Mouse (Mus musculus) CD4-positive helper T cell, adult 2 months (primary cell): ENCODE data around the gene Fip1l1.

ENCODE experiments used
- DNase-seq: peaks from one replicate; pipeline ENCODE4 v3.0.0-alpha.2; 2012; ENCODE audit warnings: low read depth, missing footprints, low spot score

Fip1l1 gene

GRCm38 (mm10) chr5:74535240-74536021, at the start of gene Fip1l1:
TSS of gene Fip1l1 (plus strand) at chr5:74535449.
- peak; percentile 97 for DNase-seq

DNA sequence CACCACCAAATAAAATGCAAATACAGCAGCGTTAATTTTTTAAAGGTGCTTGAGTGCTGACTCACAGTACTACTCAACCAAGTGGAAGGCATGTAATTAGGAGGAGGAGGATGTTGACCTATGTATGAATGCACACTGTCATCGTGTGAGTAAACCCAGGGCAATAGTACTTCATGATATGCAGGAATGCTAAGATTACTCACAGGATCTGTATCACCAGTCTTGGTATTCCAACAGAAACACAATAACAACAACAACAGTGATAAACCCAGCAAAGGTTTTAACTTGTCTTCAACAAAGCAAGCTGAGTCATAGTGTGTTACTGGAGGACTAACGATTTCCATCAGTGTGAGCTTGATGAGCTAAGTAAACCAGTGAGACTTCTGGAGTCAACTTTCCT, 42.5 kb upstream of the Fip1l1 start:
- no peak for DNase-seq

GRCm38 (mm10) chr5:74511686-74512085, 23.6 kb upstream of the Fip1l1 start:
- no peak for DNase-seq

GRCm38 (mm10) chr5:74527025-74527424, 8.2 kb upstream of the Fip1l1 start:
- DNase-seq: no peak

DNA sequence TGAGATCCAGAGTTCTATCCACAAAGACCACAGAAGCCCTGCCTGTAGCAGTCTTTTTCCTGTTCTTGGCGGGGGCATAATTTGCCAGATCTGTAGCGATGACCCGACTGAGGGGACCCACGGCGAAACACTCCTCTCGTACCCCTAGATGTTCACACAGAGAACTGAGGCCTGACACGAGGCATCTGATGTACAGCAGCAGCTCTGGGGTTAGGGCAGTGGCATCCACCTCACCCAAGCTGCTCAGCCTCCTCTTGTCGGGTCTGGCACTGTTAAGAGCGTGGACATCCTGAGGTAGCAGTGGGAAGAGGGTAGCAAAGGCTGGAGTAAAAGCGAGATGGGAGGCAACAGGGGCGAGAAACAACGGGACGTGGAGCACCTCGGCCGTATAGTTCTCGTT, 4.5 kb upstream of the Fip1l1 start:
- no peak for DNase-seq

DNA sequence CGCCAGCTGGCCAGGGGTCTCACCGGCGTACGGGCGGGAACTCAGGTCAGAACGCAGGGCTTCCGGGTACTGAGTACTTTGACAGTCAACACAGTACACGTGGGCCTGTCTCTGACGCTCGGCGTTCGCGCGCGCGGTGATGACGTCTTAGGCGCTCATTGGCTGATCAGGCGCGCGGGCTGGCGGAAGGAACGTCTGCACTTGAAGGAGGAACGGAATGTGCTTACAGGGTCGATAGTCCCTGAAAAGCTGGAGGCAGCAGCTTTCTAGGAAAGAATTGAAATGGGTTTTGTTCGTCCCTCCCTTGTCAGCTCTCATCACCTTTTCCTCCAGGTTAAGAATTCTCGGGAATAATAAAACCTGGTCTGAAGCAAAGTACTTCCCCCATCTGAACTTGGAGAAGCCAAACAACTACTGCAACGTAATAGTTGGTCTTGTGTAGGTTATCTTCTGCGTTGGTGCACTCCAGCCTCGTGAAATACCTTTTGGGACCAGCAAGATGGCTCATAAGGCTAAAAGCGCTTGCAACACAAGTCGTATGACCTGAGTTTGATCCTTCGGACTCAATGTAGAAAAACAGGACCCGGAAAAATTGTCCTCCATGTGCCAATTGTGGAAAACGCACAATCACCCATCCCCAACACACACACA, 3.5 kb upstream of the Fip1l1 start, which contains the start of gene Scfd2:
Scfd2 (minus strand) TSS at position 130 of the 651 bp plus-strand sequence.
- peak; percentile 97 for DNase-seq

DNA sequence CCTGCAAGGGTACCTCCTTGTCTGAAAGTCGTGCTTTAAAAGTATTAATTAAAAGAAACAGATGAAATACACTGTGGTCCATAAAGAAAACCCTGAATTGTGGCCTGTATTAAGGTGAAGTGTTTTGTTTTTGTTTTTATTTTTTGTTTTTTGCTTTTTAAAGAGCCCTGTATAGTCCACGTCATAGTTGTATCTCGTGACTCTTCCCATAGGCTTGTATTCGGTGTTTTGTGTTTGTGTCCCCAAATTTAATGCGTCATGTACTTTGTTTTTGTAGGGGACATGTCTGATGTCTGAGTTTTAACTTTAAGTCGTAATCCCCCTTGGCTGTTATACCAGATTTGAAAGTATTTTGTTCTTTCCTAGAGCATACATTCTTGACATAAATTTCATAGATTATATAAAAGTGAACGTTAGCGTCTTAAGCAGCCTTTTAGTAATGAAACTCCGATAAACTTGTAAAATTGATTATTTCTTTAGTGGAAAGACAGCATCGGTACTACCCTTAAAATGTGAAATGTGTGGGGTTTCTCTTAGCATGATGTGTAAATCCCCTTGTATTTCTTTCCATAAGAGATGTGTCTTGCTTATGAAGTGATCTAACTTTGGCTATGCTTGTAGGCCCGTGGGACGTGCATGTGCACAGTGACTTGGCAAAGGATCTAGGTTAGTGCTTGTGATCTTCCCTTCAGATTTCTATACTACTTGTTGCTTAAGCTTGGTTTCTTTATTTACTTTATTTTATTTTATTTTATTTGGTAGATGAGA, 1.1 kb downstream of the Fip1l1 start:
- DNase-seq: peak; percentile 20

- DNase-seq: no peak
Measured at GRCm38 (mm10) chr5:74545606-74546005, 10.4 kb downstream of the Fip1l1 start.

DNA sequence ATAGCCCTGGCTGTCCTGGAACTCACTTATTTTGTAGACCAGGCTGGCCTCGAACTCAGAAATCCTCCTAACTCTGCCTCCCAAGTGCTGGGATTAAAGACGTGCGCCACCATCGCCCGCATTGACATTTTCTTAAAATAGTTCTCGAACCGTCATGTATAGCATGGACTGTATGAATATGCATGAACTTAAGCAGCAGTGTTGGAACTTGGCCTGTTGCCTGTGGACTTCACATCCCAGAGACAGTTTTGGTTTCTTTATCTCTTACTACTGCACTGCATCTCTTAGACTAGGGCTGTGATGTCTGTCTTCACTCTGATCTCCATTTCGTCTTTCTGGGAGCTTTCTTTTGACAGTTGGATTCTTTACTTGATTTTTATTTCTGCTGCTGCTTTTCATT, 14.3 kb downstream of the Fip1l1 start:
- no peak for DNase-seq

DNA sequence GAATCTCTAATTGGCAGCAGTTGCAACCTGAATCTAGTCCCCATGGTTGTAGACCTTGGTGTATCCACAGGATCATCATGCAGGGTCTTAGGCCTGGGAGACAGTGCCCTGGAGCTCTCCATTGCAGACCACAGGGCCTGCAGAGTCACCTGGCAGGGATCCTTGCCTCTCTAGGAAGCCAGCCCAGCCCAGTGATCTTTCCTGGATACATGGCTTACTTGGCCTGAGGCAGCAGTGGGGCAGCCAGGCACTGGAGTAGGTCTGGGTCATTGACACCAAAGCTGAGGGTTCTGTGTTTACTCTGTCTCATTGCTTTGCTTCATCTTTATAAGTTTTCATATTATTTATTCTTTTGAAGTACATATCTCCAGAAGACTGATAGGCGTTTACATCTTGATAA, 25.9 kb downstream of the Fip1l1 start:
- DNase-seq: no peak

- no peak for DNase-seq
Measured at GRCm38 (mm10) chr5:74571767-74572166, 36.5 kb downstream of the Fip1l1 start.

DNA sequence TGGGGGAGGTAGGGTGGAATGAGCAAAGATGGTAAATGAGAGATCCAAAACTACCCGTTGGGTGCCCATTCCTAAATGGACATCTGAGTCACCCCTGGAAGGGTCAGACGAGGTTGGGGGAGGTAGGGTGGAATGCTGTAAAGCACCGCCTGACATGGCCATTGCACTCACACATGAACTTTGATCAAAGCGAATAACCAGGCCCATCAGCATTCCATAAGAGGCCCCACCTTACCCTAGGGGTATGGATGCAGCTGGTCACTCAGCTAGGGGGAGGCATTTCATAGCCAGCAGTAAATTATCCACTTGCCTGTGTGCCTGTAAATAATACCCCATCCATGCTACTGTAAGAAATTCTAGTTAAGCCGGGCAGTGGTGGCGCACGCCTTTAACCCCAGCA, 53.9 kb downstream of the Fip1l1 start:
- DNase-seq: no peak

GRCm38 (mm10) chr5:74591413-74591812, 56.2 kb downstream of the Fip1l1 start:
- no peak for DNase-seq

DNA sequence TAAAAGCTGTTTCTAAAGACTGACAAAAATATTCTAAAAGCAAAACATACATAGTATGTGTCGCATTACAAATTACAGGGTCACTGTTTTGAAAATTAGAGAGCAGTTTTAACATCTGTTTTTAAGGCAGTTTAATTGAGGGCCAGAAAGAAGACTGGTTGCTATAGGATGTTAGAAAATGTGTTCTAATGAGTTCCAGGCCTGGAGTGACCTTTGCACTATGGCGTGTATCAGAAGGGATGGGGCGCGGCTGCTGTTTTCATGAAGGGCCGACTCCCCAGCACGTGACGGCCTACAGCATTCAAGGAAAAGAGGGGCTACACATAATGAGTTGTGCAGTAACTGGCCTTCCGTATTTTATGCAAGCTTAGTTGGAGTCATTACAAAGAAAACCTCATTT, 57.9 kb downstream of the Fip1l1 start:
- DNase-seq: no peak

DNA sequence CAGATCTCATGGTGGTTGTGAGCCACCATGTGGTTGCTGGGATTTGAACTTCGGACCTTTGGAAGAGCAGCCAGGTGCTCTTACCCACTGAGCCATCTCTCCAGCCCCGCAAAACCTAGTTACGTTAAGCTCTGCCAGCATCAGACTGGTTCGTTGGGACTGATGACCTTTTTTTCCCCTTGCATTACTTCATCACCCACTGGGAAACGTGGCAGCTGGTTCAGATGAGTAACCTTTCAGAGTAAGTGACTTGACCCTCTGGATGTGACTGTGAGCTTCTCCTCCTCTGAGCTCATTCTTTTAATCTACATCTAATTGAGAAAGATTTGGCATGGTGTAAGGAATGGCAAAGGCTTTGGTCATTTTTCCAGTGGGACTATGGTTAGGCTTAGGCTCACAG, 64.8 kb downstream of the Fip1l1 start:
- no peak for DNase-seq

DNA sequence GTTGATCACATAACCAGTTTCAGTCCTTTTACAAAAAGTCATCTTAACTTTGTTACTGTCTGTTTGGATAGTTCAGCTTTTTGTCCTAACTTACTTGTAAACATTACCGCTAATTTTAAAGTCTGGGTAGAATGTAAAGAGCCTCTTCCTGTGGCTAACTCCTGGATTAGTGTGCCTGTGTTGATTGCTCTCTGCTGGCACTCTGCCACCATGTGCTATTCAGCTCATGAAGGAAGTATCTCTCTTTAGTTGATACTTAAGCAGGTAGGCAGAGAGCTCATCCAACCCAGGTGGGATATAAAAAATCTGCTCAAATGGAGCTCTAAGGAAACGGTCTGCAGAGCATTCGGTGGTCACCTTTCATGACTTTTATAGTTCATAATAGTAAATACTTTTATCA, 65.9 kb downstream of the Fip1l1 start:
- no peak for DNase-seq

DNA sequence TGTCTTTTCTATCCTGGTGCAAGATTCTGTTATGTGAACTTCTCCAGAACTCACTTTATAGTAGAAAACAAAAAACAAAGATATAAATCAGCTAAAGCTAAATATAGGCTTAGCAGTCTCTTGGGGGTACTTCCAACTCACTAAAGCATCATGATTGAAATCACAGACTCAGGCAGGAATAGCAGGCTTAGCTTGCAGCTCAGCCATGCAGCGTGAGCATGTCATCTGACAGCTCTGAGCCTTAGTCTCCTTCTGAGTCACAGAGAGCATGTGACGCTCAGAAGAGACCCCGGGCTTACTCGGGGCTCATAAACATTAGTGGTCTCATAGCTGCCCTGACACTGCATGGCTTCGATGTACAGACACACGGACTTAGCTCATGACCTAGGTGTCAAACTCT, 66.7 kb downstream of the Fip1l1 start:
- no peak for DNase-seq

GRCm38 (mm10) chr5:74602371-74602770, 67.1 kb downstream of the Fip1l1 start:
- DNase-seq: no peak

GRCm38 (mm10) chr5:74603306-74603705, 68.1 kb downstream of the Fip1l1 start:
- no peak for DNase-seq

- DNase-seq: no peak
Measured at GRCm38 (mm10) chr5:74606213-74606612, 71.0 kb downstream of the Fip1l1 start.

DNA sequence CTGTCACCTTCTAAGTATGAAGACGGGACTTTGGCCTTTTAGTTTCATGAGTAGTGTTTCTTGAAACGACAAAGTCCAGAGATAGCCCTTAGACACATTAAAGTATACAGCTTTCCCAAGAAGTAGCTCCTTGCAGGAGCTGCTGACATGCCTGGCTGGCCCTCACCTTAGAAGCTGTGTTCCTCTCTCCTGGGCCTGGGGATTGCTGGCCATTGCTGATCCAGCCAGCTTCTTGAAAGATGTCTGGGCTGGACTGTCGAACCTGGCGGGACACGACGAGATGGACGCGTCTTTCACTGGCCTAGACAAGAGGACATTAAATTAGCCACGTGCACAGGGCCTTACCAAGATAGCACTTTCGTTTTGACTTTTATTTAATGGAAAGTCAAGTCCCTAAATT, 75.3 kb downstream of the Fip1l1 start:
- DNase-seq: no peak

- no peak for DNase-seq
Measured at GRCm38 (mm10) chr5:74612713-74613112, 77.5 kb downstream of the Fip1l1 start.
